Mouse (Mus musculus): ENCODE data around the gene Ccdc9. TPM values are rescaled to one million over a fixed set of nuclear protein-coding genes. Genes with fewer than 3 reads are reported as not detected.

Gene Ccdc9
- total and polyA plus RNA-seq, 2 experiments: 16.2 to 20.7 TPM

DNA sequence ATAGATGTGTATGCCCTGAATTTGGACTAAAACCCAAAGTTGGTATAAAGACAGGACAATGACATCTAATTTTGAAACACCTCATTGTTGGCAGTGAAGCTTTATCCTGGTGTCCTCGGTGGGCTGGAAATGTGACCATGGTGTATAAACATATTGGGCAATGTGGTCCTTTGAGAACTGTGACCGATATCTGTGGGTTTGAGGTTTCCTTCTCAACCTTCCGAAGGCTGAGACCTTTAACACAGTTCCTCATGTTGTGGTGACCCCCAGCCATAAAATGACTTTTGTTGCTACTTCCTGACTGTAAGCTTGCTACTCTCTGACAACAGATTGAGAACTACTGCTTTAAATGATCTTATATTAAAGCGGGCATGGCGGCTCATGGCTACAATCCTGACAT lies 35.9 kb downstream of the Ccdc9 start:
- Histone ChIP-seq H3K4me3 (ENCODE audit: insufficient read depth, low read depth, low read length) (no peak overlapping the region), H3K4me1 (ENCODE audit: control insufficient read depth, insufficient read depth, low read length) (0 out of 2 replicates have a peak, but pooled peaks cover 3% of the 10 kb centered on the region), H3K27me3 (ENCODE audit: control insufficient read depth, insufficient read depth, low read length) (no peaks in the 10 kb centered on the region), H3K79me2 (ENCODE audit: control insufficient read depth, insufficient read depth, low read length) (no peaks in the 10 kb centered on the region), H3K27ac (replicated peaks; ENCODE audit: insufficient read depth, low read depth, low read length) (no peak overlapping the region), H3K9ac (ENCODE audit: low read depth, low read length) (no peak overlapping the region), H3K36me3 (ENCODE audit: control insufficient read depth, insufficient read depth, low read length) (no peaks in the 10 kb centered on the region)
- WGBS: 38% methylated on average over 5 of the region's 5 CpGs
- no peak for TF ChIP-seq CTCF (IDR thresholded peaks at IDR 0.05; ENCODE audit: low read depth, low read length)
- no peak for TF ChIP-seq POLR2A (IDR thresholded peaks at IDR 0.05; ENCODE audit: extremely low read depth, insufficient read depth, low read length)
- DNase-seq (ENCODE audit: extremely low read depth, low read depth, low spot score): no peak

DNA sequence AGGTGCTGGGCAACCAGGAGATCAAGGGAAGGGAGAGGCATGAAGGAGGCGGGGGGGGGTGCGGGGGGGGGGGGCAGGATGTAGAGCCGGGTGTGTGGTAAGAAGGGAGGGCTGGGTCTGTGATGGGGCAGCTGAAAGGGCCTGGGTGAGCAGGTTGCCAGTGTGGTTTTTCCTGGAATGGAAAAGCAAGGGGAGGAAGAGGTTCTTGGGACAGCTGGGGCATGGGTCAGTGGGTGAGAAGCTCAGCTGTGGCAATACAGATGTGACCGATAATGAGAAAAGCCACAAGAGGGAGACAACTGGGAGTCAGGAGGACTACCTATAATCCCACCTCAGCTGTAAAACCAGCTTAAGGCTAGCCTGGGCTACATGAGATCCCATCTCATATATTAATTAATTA lies 40.6 kb downstream of the Ccdc9 start:
- DNase-seq (ENCODE audit: extremely low read depth, low read depth, low spot score): no peak
- H3K79me2 ChIP-seq (ENCODE audit: control insufficient read depth, insufficient read depth, low read length): no peaks in the 10 kb centered on the region
- H3K9ac ChIP-seq (ENCODE audit: low read depth, low read length): no peak overlapping the region
- no peak overlapping the region for H3K27ac ChIP-seq (replicated peaks; ENCODE audit: insufficient read depth, low read depth, low read length)
- 0 out of 2 replicates have a peak, but pooled peaks cover 2% of the 10 kb centered on the region for H3K4me1 ChIP-seq (ENCODE audit: control insufficient read depth, insufficient read depth, low read length)
- 50% methylated on average over 2 of the region's 4 CpGs for WGBS
- TF ChIP-seq CTCF (IDR thresholded peaks at IDR 0.05; ENCODE audit: low read depth, low read length): no peak
- no peak for TF ChIP-seq POLR2A (IDR thresholded peaks at IDR 0.05; ENCODE audit: extremely low read depth, insufficient read depth, low read length)
- no peaks in the 10 kb centered on the region for H3K27me3 ChIP-seq (ENCODE audit: control insufficient read depth, insufficient read depth, low read length)
- H3K36me3 ChIP-seq (ENCODE audit: control insufficient read depth, insufficient read depth, low read length): no peaks in the 10 kb centered on the region
- H3K4me3 ChIP-seq (ENCODE audit: insufficient read depth, low read depth, low read length): no peak overlapping the region

DNA sequence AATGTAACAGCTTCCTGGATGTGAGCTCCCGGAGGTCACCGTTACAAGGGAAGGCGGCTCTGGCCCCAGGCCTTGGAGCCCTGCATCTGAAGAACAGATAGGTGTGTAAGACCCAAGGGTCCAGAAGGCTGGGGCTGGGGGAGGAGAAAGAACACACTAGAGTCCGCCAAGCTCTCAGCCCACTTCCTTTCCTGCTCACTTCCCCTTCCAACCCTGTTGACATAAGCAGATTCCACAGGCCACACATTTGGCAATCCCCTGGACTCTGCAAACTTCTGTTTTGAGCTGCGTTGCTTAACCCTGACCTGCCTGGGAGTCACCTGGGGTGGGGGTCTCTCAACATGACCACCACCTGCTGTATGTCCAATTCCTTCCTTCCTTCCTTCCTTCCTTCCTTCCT lies 42.5 kb downstream of the Ccdc9 start, which contains the start of gene C5ar2:
Gene C5ar2, minus strand, starts transcription at position 88 of the 400 bp plus-strand sequence.
- H3K79me2 ChIP-seq (ENCODE audit: control insufficient read depth, insufficient read depth, low read length): no peaks in the 10 kb centered on the region
- DNase-seq (ENCODE audit: extremely low read depth, low read depth, low spot score): peak; percentile 39
- 0 out of 2 replicates have a peak, but pooled peaks cover 2% of the 10 kb centered on the region for H3K4me1 ChIP-seq (ENCODE audit: control insufficient read depth, insufficient read depth, low read length)
- no peaks in the 10 kb centered on the region for H3K36me3 ChIP-seq (ENCODE audit: control insufficient read depth, insufficient read depth, low read length)
- peak within 1 kb of the TSS; percentile 79 for H3K27ac ChIP-seq (replicated peaks; ENCODE audit: insufficient read depth, low read depth, low read length)
- WGBS: 25% methylated on average over 5 of the region's 5 CpGs
- no peak within 1 kb of the TSS for H3K4me3 ChIP-seq (ENCODE audit: insufficient read depth, low read depth, low read length)
- H3K27me3 ChIP-seq (ENCODE audit: control insufficient read depth, insufficient read depth, low read length): no peaks in the 10 kb centered on the region
- no peak within 1 kb of the TSS; the same call in 1 of the 2 replicates for H3K9ac ChIP-seq (ENCODE audit: low read depth, low read length)
- TF ChIP-seq CTCF (IDR thresholded peaks at IDR 0.05; ENCODE audit: low read depth, low read length): no peak
- no peak for TF ChIP-seq POLR2A (IDR thresholded peaks at IDR 0.05; ENCODE audit: extremely low read depth, insufficient read depth, low read length)

DNA sequence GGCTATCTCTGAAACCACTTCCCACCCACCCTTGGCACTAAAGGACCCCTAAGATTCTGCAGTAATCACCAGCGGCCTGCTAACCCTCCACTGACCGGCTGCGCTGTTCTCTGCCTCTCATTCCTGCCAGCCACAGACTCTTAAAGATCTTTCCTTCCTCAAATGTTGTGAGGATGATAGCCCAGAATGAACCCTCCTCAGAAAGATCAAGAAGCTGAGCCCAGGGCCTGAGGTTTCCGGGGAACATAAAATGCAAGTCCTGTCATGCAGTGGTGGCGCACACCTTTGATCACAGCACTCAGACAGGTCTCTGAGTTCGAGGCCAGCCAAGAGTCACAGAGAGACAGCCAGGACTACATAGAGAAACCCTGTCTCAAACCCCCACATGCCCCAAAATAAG lies 44.4 kb downstream of the Ccdc9 start:
- DNase-seq (ENCODE audit: extremely low read depth, low read depth, low spot score): no peak
- Histone ChIP-seq H3K79me2 (ENCODE audit: control insufficient read depth, insufficient read depth, low read length) (no peaks in the 10 kb centered on the region), H3K27me3 (ENCODE audit: control insufficient read depth, insufficient read depth, low read length) (no peaks in the 10 kb centered on the region), H3K4me3 (ENCODE audit: insufficient read depth, low read depth, low read length) (no peak overlapping the region), H3K4me1 (ENCODE audit: control insufficient read depth, insufficient read depth, low read length) (0 out of 2 replicates have a peak, but pooled peaks cover 2% of the 10 kb centered on the region), H3K9ac (ENCODE audit: low read depth, low read length) (no peak overlapping the region), H3K27ac (replicated peaks; ENCODE audit: insufficient read depth, low read depth, low read length) (peak overlapping the region; percentile 58), H3K36me3 (ENCODE audit: control insufficient read depth, insufficient read depth, low read length) (no peaks in the 10 kb centered on the region)
- no peak for TF ChIP-seq POLR2A (IDR thresholded peaks at IDR 0.05; ENCODE audit: extremely low read depth, insufficient read depth, low read length)
- no peak for TF ChIP-seq CTCF (IDR thresholded peaks at IDR 0.05; ENCODE audit: low read depth, low read length)
- 77% methylated on average over 6 of the region's 6 CpGs for WGBS

DNA sequence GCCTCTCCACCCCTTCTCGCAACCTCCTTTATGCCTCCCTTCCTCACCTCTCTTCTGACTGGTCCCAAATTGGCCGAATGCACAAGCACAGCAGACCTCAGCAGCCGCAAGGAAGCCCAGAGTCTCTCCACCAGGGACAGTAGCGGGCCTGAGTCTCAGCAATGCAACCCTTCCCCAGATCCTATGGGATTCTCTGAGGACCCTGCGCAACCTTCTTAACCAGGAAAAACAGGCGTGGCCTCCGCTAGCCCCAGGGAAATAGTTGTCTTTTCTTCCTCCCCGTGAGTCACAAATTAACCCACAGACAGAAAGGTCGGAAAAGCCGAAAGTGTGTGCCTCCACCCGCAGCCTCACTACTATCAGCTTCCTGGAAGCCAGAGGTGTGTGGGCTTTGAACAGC lies 44.8 kb downstream of the Ccdc9 start:
- 63% methylated on average over 11 of the region's 11 CpGs for WGBS

DNA sequence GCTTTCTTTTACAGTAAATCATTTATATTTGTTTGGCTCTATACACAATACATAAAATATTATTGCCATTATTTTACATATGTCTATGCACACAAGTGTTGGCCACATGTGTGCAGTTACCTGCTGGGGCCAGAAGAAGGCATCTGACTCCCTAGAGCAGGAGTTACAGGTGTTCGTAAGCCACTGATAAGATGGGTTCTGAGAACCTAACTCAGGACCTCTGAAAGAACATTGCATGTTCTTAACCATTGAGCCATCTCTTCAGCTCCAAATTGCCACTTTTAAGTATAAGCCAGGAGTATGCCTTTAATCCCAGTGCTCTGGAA lies 45.7 kb downstream of the Ccdc9 start:
- no peak for DNase-seq (ENCODE audit: extremely low read depth, low read depth, low spot score)
- H3K27me3 ChIP-seq (ENCODE audit: control insufficient read depth, insufficient read depth, low read length): no peaks in the 10 kb centered on the region
- WGBS: 95% methylated on average over 1 of the region's 1 CpGs
- no peak overlapping the region for H3K4me3 ChIP-seq (ENCODE audit: insufficient read depth, low read depth, low read length)
- no peak overlapping the region for H3K27ac ChIP-seq (replicated peaks; ENCODE audit: insufficient read depth, low read depth, low read length)
- no peak overlapping the region for H3K9ac ChIP-seq (ENCODE audit: low read depth, low read length)
- no peak for TF ChIP-seq POLR2A (IDR thresholded peaks at IDR 0.05; ENCODE audit: extremely low read depth, insufficient read depth, low read length)
- no peak for TF ChIP-seq CTCF (IDR thresholded peaks at IDR 0.05; ENCODE audit: low read depth, low read length)
- no peaks in the 10 kb centered on the region for H3K79me2 ChIP-seq (ENCODE audit: control insufficient read depth, insufficient read depth, low read length)
- H3K36me3 ChIP-seq (ENCODE audit: control insufficient read depth, insufficient read depth, low read length): no peaks in the 10 kb centered on the region
- H3K4me1 ChIP-seq (ENCODE audit: control insufficient read depth, insufficient read depth, low read length): 0 out of 2 replicates have a peak, but pooled peaks cover 2% of the 10 kb centered on the region

More for the DNA sequence above, 44.8 kb downstream of the Ccdc9 start:
- Histone ChIP-seq H3K4me1 (ENCODE audit: control insufficient read depth, insufficient read depth, low read length) (0 out of 2 replicates have a peak, but pooled peaks cover 2% of the 10 kb centered on the region), H3K36me3 (ENCODE audit: control insufficient read depth, insufficient read depth, low read length) (no peaks in the 10 kb centered on the region), H3K27me3 (ENCODE audit: control insufficient read depth, insufficient read depth, low read length) (no peaks in the 10 kb centered on the region), H3K79me2 (ENCODE audit: control insufficient read depth, insufficient read depth, low read length) (no peaks in the 10 kb centered on the region), H3K9ac (ENCODE audit: low read depth, low read length) (peak overlapping the region; percentile 7; the same call in 1 of the 2 replicates), H3K4me3 (ENCODE audit: insufficient read depth, low read depth, low read length) (peak overlapping the region; percentile 2; the same call in 1 of the 2 replicates), H3K27ac (replicated peaks; ENCODE audit: insufficient read depth, low read depth, low read length) (peak overlapping the region; percentile 58)
- no peak for DNase-seq (ENCODE audit: extremely low read depth, low read depth, low spot score)
- TF ChIP-seq CTCF (IDR thresholded peaks at IDR 0.05; ENCODE audit: low read depth, low read length) (peak; percentile 30; the same call in 1 of the 2 replicates), POLR2A (IDR thresholded peaks at IDR 0.05; ENCODE audit: extremely low read depth, insufficient read depth, low read length) (no peak)

Data from liver, adult 2 months (tissue).